Mouse (Mus musculus): Measurements from ENCODE around the gene Zfp362. TPM values are rescaled to one million over a fixed set of nuclear protein-coding genes. Genes with fewer than 3 reads are reported as not detected.
A peak's percentile ranks its signal among the peaks of the same experiment; 100 is the strongest.

Zfp362 gene
- polyA plus RNA-seq, 1 experiment from 2014 or later, result 19.9 TPM

DNA sequence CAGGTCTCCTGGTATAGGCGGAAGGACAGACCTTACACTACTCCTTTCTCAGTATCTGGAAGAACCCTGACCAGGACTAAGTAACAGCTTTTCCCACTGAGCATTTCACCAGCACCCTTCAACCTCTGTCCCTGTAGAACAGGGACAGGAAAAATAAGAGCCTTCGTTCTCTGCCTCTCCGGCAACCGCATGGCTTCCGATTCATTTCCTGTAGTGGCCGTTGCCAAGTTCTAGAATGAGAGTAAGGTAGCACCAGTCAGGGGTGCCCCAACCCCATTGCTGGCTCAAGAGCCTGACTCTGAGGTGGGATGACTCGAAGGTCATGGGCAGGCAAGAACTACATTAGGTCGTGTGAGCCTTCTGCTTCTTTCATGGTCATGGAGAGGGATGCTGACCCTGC, 60.7 kb downstream of the Zfp362 start:
- in situ Hi-C loops (cut with MboI; ENCODE audit: low pct_unique_long_range_greater_than_20kb), result no loop called here
- POLR2A ChIA-PET, result no interaction called here
- TF ChIP-seq CTCF (IDR thresholded peaks at IDR 0.05), result no peak
- DNase-seq (ENCODE audit: low read depth, low spot score) (no peak), ATAC-seq (no peak)
- CTCF ChIA-PET, result interaction anchor here (1.2 kb wide), 1 partner anchor 34 kb away, joined by 4 read pairs; no protein-coding TSS in a partner anchor
- no peaks in the 10 kb centered on the region for H3K27me3 ChIP-seq

DNA sequence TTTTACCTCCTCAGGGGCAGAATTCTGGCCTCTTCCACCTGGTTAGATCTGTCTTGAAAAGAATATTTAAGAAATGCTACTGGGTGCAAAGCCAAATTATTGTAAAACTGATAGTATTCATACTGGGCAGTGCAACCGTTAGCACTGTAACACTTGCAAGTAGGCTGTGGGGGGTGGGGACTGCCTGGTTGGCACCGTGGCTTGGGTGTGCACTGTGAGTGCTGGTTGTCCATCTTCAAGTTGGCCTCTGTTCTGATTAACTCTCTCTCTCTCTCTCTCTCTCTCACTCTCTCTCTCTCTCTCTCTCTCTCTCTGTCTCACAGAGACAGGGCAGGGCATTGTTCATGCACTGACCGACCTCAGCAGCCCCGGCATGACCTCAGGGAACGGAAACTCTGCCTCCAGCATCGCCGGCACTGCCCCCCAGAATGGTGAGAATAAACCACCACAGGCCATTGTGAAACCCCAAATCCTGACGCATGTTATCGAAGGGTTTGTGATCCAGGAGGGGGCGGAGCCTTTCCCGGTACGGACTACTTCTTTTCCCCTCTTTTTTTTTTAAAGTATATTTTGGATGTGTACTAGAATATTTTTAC, 62.7 kb downstream of the Zfp362 start:
- DNase-seq (ENCODE audit: low read depth, low spot score), result no peak
- ChIA-PET POLR2A (no interaction called here), CTCF (no interaction called here)
- no peaks in the 10 kb centered on the region for H3K27me3 ChIP-seq
- in situ Hi-C loops (cut with MboI; ENCODE audit: low pct_unique_long_range_greater_than_20kb), result no loop called here
- TF ChIP-seq CTCF (IDR thresholded peaks at IDR 0.05), result no peak
- no peak for ATAC-seq

DNA sequence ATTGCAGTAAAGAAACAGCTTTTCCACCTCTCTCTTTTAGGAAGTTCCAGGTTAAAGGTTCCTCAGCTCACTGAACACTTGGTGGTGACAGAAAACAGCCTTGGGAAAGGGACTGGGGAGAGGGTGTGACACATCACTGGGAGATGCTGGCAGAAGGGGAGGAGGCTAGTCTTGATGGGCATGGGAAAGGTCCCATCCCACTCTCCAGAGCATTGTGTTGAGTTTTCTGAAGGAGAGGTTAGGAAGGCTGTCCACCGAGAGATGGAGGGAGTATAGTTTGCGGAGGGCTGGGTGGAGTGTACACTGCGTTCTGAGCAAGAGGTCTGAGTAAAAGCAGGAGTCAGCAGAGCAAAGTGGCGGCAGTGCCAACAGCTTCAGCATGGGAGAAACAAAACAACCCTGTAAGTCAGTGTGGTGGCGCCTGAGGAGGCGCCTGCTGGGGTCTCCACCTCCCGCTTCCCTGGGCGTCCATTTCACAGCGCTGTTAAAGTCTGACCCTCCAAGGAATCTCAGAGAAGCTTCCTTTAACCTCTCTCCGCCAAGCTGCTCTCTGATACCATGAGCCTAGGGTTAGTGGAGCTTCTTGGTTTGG, 63.4 kb downstream of the Zfp362 start:
- DNase-seq (ENCODE audit: low read depth, low spot score) (no peak), ATAC-seq (no peak)
- H3K27me3 ChIP-seq, result no peaks in the 10 kb centered on the region
- POLR2A ChIA-PET, result interaction anchor here (0.7 to 1.0 kb wide), 2 partner anchors 13 to 114 kb away, joined by 3 read pairs; no protein-coding TSS in a partner anchor
- TF ChIP-seq CTCF (IDR thresholded peaks at IDR 0.05), result no peak
- CTCF ChIA-PET, result no interaction called here
- in situ Hi-C loops (cut with MboI; ENCODE audit: low pct_unique_long_range_greater_than_20kb), result no loop called here

DNA sequence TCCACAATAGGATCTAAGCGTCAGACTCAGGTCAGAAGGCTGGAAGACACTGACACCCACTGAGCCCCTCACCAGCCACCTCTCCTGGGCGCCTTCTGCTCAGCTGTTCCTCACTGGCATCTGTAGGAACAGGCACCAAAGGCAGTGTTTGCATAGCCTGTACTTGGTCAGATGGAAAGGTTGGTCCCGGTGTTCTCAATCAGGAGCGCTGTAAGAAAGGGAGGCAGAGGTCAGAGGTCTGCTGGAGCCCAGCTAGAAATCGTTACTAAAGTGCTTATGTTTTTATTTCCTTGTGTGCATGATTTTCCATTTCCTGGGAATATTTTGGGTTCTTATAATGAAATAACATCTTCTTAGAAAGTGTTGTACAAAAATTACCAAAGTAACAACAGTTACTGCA, 63.9 kb downstream of the Zfp362 start:
- no peaks in the 10 kb centered on the region for H3K27me3 ChIP-seq
- in situ Hi-C loops (cut with MboI; ENCODE audit: low pct_unique_long_range_greater_than_20kb), result no loop called here
- CTCF ChIA-PET, result no interaction called here
- no peak for TF ChIP-seq CTCF (IDR thresholded peaks at IDR 0.05)
- ATAC-seq, result no peak
- POLR2A ChIA-PET, result interaction anchor here (0.7 to 1.0 kb wide), 2 partner anchors 14 to 114 kb away, joined by 3 read pairs; no protein-coding TSS in a partner anchor
- DNase-seq (ENCODE audit: low read depth, low spot score), result no peak

- POLR2A ChIA-PET, result no interaction called here
These were observed 65.0 kb downstream of the Zfp362 start for GRCm38 (mm10) chr4:128740878-128741277.

DNA sequence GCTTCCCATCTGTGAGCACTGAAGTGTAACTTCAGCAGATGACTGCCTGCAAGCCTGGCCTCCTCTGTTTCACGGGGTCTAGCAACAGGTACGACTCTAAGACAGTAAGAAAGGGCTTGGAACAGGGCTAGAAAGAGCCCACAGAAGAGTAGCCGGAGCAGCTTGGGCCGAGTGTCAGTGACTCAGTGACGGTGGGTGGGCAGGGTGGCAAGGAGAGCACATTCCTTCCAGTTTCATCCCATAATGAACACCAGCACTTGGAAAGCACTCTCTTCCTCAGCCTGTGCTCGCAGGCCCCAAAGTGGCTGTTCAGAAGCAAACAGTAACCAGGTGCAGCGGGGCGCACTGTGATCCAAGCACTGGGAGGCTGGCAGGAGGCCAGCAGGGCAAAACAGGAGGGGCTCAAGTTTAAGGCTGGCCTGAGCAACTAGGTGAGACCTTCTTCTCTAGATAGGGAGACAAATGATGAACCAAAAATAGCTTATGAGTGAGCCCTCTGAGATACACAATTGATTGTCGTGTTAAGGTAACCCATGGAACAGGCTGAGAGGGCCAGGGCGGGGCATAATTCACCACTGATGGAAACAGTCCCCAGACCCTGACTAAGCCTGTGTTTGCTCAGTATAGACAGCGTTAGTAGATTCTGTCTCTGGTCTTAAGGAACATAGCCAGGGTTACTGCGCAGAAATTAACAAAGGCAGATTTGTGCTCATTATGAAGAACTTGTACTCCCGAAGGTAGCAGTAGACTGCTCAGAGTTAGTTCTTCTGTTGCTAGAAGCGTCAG, 67.8 kb downstream of the Zfp362 start:
- DNase-seq (ENCODE audit: low read depth, low spot score), result no peak
- ATAC-seq, result peak; percentile 58
- CTCF ChIA-PET, result interaction anchor here (1.1 to 2.5 kb wide), 2 partner anchors 11 to 27 kb away, joined by 3 to 8 read pairs; no protein-coding TSS in a partner anchor

More at GRCm38 (mm10) chr4:128740878-128741277, 65.0 kb downstream of the Zfp362 start:
- no peaks in the 10 kb centered on the region for H3K27me3 ChIP-seq
- in situ Hi-C loops (cut with MboI; ENCODE audit: low pct_unique_long_range_greater_than_20kb), result no loop called here
- no peak for DNase-seq (ENCODE audit: low read depth, low spot score)
- ATAC-seq, result no peak
- no peak for TF ChIP-seq CTCF (IDR thresholded peaks at IDR 0.05)
- CTCF ChIA-PET, result interaction anchor here (0.7 to 1.5 kb wide), 3 partner anchors 29 to 36 kb away, joined by 3 to 5 read pairs (median 3); no protein-coding TSS in a partner anchor

DNA sequence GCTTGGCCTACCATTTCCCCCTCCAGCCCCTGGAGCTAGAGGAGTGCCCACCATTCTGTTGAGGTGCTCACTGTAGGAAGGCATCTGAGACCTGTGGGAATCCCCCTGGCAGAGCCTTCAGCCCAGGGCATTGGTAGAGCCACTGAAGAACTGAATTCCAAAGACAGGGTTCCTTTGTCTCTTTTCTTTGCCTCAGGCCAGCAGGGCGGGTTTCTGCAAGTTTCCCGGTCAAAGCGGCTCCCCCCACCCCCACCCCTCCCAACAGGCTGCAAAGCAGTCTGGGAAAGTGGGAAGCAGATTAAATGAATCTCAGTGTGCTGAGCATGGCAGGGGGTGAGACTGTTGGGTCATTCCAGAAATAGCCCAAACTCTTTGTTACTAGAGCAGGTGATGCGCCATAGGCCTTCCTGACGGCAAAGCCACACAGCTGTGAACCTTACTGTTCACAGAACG, 68.7 kb downstream of the Zfp362 start:
- in situ Hi-C loops (cut with MboI; ENCODE audit: low pct_unique_long_range_greater_than_20kb), result no loop called here

More for the DNA sequence above, 67.8 kb downstream of the Zfp362 start:
- H3K27me3 ChIP-seq, result no peaks in the 10 kb centered on the region
- in situ Hi-C loops (cut with MboI; ENCODE audit: low pct_unique_long_range_greater_than_20kb), result no loop called here
- TF ChIP-seq CTCF (IDR thresholded peaks at IDR 0.05), result no peak
- POLR2A ChIA-PET, result interaction anchor here (1.1 to 1.7 kb wide), 2 partner anchors 10 to 38 kb away, joined by 4 to 7 read pairs; no protein-coding TSS in a partner anchor

DNA sequence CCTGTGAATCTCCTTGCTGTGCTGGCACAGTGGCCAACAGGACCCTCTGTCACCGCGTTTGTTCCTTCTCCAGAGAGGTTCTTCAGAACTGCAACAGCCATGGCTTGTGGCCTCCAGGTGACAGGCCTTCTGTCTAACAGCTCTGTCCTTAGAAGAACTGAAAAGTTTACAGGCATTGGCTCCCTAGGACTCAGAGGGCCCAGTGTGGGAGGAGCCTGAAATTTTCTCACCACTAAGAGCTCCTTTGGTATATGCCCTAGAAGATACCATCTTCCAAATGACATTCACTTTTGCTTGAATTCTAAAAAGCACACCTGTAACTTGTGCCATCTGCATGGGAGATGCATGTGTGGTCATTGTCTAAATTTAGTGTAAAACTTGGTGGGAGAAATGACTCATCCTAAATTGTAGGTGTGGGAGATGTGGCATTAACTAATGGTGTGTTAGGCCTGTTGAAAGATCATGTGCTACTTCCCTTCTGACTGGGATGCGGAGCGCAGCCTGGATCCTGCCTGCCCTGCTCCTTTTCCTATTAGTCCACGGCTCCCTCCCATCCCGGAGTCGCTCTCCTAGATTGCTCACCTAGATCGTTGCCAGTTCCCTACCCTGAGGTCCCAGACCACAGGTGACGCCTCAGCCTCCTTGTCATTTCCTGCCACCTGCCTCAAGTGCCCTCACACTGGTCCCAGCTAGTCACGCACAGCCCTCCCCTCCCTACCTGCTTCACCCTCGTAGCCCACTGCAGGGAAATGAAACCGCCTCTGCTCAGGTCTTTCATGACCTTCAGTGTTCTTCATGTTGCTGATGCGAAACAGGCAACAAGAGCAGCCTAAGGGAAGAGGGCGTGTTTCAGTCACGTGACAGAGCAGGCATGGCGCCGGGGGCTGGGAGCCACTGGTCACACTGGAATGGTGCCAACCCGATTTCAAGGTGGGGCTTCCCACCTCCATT, 70.8 kb downstream of the Zfp362 start:
- in situ Hi-C loops (cut with MboI; ENCODE audit: low pct_unique_long_range_greater_than_20kb), result no loop called here
- ChIA-PET POLR2A (interaction anchor here (1.2 kb wide), 1 partner anchor 33 kb away, joined by 3 read pairs; no protein-coding TSS in a partner anchor), CTCF (interaction anchor here (1.8 to 2.5 kb wide), 2 partner anchors 11 to 24 kb away, joined by 5 to 8 read pairs; no protein-coding TSS in a partner anchor)
- no peaks in the 10 kb centered on the region for H3K27me3 ChIP-seq
- TF ChIP-seq CTCF (IDR thresholded peaks at IDR 0.05), result no peak
- DNase-seq (ENCODE audit: low read depth, low spot score) (no peak), ATAC-seq (peak; percentile 22)

More for the DNA sequence above, 68.7 kb downstream of the Zfp362 start:
- TF ChIP-seq CTCF (IDR thresholded peaks at IDR 0.05), result no peak
- ChIA-PET POLR2A (interaction anchor here (1.1 to 1.7 kb wide), 2 partner anchors 9 to 39 kb away, joined by 4 to 7 read pairs; no protein-coding TSS in a partner anchor), CTCF (interaction anchor here (2.5 kb wide), 1 partner anchor 26 kb away, joined by 8 read pairs; no protein-coding TSS in a partner anchor)
- H3K27me3 ChIP-seq, result no peaks in the 10 kb centered on the region
- DNase-seq (ENCODE audit: low read depth, low spot score) (peak; percentile 92), ATAC-seq (peak; percentile 90)

DNA sequence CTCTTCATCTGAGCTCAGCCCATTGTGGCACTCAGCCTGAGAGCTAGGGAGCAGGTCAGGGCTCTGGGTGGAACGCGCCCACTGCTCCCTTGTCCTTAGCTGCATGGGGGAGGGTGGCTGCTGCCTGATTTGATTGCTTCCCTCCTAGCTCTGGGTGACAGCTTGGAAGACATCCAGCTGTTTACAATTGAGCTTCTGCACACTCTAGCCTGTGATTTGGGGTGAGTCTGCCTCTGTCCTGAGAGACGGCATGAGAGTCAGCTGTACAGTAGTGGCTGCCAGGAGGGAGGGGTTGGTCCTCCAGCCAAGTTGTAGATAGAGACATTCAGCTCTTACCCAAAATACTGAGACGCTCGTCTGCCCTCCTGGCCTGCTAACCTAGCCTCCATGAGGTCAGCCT, 71.6 kb downstream of the Zfp362 start:
- no peak for TF ChIP-seq CTCF (IDR thresholded peaks at IDR 0.05)
- no peaks in the 10 kb centered on the region for H3K27me3 ChIP-seq
- POLR2A ChIA-PET, result interaction anchor here (1.2 kb wide), 1 partner anchor 34 kb away, joined by 3 read pairs; no protein-coding TSS in a partner anchor
- CTCF ChIA-PET, result interaction anchor here (1.2 to 1.8 kb wide), 2 partner anchors 11 to 23 kb away, joined by 4 to 5 read pairs; no protein-coding TSS in a partner anchor
- in situ Hi-C loops (cut with MboI; ENCODE audit: low pct_unique_long_range_greater_than_20kb), result no loop called here
- ATAC-seq (no peak), DNase-seq (ENCODE audit: low read depth, low spot score) (no peak)

Data from Patski (cell line).